Mouse (Mus musculus) macrophage (primary cell): Measurements from ENCODE around the gene Grid1. TPM values are rescaled to one million over a fixed set of nuclear protein-coding genes. Genes with fewer than 3 reads are reported as not detected.

Experiments used
- H3K27ac ChIP-seq: fragments of 350-480 bp; formaldehyde crosslinking; 2 replicates; pipeline ENCODE4 v1.9.0; 2021
- H3K36me3 ChIP-seq: fragments of 350-480 bp; formaldehyde crosslinking; 2 replicates; pipeline ENCODE4 v1.9.0; 2021; ENCODE audit errors: inconsistent target
- H3K4me3 ChIP-seq: fragments of 350-480 bp; formaldehyde crosslinking; 2 replicates; pipeline ENCODE4 v1.9.0; 2021; ENCODE audit errors: inconsistent target
- H3K79me2 ChIP-seq: fragments of 350-480 bp; formaldehyde crosslinking; 2 replicates; pipeline ENCODE4 v1.9.0; 2021; ENCODE audit errors: inconsistent target
- WGBS: methylation state at CpG from one replicate; pipeline ENCODE4 v1.1.7; 2026; ENCODE audit warnings: inconsistent platforms; ENCODE audit not compliant: missing documents; 5-methylcytosine and 5-hydroxymethylcytosine counted together
- polyA plus RNA-seq: library from polyadenylated mRNA; stranded (reverse); fragments of 250-400 nt; gene quantifications from 3 replicates; pipeline ENCODE4 v1.2.4, GENCODE M21; 2018; ENCODE audit warnings: inconsistent platforms

Gene Grid1
- polyA plus RNA-seq, 1 experiment from 2014 or later = not detected

- H3K4me3 ChIP-seq = no peak overlapping the region
- no peaks in the 10 kb centered on the region for H3K36me3 ChIP-seq
- no peaks in the 10 kb centered on the region for H3K79me2 ChIP-seq
- H3K27ac ChIP-seq = no peak overlapping the region
- 67% methylated on average over 2 of the region's 2 CpGs for WGBS
Measured at GRCm38 (mm10) chr14:35113276-35113645, 293.4 kb downstream of the Grid1 start.

DNA sequence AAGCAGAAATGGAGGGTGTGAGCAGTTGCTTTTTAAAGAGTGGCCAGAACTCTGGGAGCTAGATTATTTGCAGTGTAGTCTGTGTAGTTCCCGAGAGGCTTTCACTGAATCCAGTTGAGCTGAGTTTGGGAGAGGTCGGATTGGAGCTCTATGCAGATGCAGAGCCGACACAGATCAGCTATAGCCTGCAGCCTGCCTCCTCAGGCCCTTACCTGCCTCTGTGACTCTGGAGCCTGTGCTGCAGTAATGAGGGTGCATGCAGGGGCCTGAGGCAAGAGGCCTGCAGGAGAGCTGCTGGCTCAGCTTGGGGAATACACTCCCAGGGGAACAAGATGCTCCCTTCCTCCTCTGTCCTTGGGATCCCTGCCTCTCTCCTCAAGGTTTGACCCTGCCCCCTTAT is 296.0 kb downstream of the Grid1 start:
- H3K36me3 ChIP-seq = no peaks in the 10 kb centered on the region
- no peak overlapping the region for H3K4me3 ChIP-seq
- no peak overlapping the region for H3K27ac ChIP-seq
- H3K79me2 ChIP-seq = no peaks in the 10 kb centered on the region
- 64% methylated on average over 3 of the region's 3 CpGs for WGBS

DNA sequence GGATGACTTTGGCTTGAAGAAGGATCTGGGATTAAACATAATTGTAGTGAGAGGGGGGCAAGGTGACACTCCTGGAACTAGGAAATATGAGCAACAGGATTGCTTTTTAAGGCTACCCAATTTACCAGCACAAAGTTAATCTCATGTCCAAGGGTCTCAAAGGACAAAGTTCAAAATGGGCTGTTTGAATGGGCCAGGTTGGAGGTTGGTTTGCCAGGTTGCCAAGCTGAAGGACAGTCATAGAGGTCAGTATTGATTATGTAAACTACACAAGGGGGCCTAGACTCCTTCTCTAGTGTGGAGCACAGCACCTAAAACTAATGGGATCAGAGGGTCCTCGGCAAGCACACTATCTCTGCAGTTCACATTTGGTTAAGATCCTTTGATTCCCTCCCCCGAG is 300.2 kb downstream of the Grid1 start:
- Histone ChIP-seq H3K36me3 (no peaks in the 10 kb centered on the region), H3K27ac (no peak overlapping the region), H3K79me2 (no peaks in the 10 kb centered on the region), H3K4me3 (no peak overlapping the region)
- WGBS = 61% methylated on average over 2 of the region's 2 CpGs

- H3K4me3 ChIP-seq = no peak overlapping the region
- no peaks in the 10 kb centered on the region for H3K36me3 ChIP-seq
- H3K27ac ChIP-seq = no peak overlapping the region
- 92% methylated on average over 4 of the region's 4 CpGs for WGBS
- H3K79me2 ChIP-seq = no peaks in the 10 kb centered on the region
Measured at GRCm38 (mm10) chr14:35120905-35121304, 301.0 kb downstream of the Grid1 start.

GRCm38 (mm10) chr14:35122111-35122510 is 302.2 kb downstream of the Grid1 start:
- H3K27ac ChIP-seq = no peak overlapping the region
- H3K4me3 ChIP-seq = no peak overlapping the region
- H3K79me2 ChIP-seq = no peaks in the 10 kb centered on the region
- no peaks in the 10 kb centered on the region for H3K36me3 ChIP-seq
- WGBS = 28% methylated on average over 3 of the region's 3 CpGs

DNA sequence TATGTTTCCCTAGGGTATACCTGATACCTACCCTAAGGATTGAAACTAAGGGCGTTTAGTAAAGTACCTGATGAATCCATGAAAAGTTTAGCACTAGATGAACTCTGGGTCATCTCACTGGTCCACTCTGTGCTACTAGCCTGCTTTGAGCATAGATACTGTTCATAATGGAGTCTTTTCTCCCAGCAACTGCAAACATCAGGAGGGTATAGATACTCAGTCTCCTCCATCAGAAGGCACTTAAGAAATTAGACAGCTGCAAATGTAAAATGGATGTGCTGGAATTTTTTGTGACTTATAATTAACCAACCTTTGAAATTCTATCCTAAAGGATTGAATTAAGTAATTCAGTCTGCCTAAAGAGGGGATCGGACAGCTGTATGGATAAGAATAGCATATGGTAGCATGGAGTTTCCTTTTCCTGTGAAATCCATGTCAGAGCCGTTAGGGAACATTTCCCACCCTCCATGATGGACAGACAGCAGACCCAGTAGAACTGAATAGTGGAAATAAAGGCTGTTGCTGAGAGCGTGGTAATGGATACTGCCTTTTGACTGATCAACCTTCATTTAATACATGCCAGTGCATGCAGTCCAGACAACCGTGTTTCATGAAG is 303.5 kb downstream of the Grid1 start:
- WGBS = 79% methylated on average over 5 of the region's 5 CpGs
- no peak overlapping the region for H3K27ac ChIP-seq
- H3K4me3 ChIP-seq = no peak overlapping the region
- no peaks in the 10 kb centered on the region for H3K79me2 ChIP-seq
- no peaks in the 10 kb centered on the region for H3K36me3 ChIP-seq

DNA sequence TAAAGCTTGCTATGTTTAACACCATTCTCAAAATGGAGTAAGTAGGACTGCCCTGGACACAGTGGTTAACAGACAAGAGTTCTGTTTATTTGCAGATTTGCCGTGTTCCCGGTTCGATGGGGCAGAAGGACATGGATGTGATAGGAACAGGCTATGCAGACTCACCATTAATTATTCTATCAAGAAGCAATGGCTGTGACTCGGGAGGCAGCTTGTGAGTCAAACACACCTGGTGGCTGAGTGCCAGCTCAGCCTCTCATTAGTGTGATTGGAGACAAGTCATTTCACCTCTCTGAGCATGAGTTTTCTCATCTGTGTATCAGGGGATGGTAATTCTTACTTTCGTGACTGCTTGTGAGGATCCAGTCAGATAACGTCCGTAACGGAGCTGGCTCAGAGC is 307.7 kb downstream of the Grid1 start:
- H3K79me2 ChIP-seq = no peaks in the 10 kb centered on the region
- H3K4me3 ChIP-seq = no peak overlapping the region
- no peak overlapping the region for H3K27ac ChIP-seq
- WGBS = 88% methylated on average over 8 of the region's 8 CpGs
- no peaks in the 10 kb centered on the region for H3K36me3 ChIP-seq

DNA sequence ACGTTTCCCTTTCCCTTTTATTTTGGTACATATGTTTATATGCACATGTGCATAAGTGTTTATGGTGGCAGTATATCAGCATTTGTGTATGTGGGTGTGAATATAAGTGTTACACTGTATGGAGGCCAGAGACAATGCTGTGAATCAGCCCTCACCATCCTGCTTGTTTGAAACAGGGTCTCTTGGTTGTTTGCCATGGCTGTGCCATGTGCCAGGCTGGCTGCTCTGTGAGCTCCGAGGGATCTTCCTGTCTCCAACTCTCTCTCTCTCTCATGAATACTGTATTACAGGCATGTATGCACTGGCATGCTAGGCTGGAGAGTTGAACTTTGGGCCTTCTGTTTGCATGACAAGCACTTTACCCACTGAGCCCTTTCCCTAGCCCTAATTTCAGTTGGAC is 315.1 kb downstream of the Grid1 start:
- WGBS = 92% methylated on average over 2 of the region's 2 CpGs
- Histone ChIP-seq H3K4me3 (no peak overlapping the region), H3K36me3 (no peaks in the 10 kb centered on the region), H3K27ac (no peak overlapping the region), H3K79me2 (no peaks in the 10 kb centered on the region)

DNA sequence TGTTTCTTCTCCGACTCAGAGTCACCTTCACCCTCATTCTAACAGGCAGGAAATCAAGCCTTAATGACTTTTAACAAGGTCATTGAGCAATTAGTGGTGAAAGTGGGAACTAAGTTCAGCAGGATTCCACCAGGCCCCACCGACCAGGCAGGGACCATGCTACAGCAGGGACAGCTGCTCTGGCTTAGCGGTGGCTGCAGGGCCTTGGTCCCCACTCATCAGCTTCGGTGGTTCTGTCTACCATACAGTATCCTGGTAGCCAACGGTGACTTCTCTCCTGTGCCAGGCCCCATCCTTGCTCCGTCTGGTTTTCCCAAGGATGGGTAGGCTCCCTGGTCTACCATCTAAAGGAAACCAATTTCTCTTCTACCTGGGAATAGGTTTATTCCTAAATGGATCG is 318.2 kb downstream of the Grid1 start:
- Histone ChIP-seq H3K27ac (no peak overlapping the region), H3K36me3 (no peaks in the 10 kb centered on the region), H3K4me3 (no peak overlapping the region), H3K79me2 (no peaks in the 10 kb centered on the region)
- WGBS = 72% methylated on average over 7 of the region's 7 CpGs

DNA sequence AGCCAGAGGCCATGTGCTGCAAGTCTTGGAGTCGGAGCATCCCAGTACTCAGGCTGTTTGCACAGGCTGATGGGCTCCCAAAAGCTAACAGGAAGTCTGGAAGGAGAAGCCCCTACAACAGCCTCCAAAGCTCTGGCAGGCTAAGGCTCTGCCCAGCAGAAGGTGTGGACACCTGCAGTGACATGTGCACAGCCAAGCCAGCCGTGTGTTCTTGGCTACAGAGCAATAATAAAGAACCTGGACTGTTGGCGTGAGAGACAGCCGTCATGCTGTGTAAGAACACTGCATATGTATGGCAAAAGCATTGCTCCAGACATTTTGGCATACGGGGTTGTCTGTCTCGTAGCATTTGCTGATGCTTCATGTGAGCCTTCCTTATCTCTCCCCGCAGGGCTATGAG is 319.9 kb downstream of the Grid1 start:
- H3K4me3 ChIP-seq = no peak overlapping the region
- H3K36me3 ChIP-seq = no peaks in the 10 kb centered on the region
- H3K27ac ChIP-seq = no peak overlapping the region
- no peaks in the 10 kb centered on the region for H3K79me2 ChIP-seq
- WGBS = 88% methylated on average over 7 of the region's 7 CpGs

- WGBS = 94% methylated on average over 3 of the region's 3 CpGs
- H3K79me2 ChIP-seq = no peaks in the 10 kb centered on the region
- H3K4me3 ChIP-seq = no peak overlapping the region
- H3K36me3 ChIP-seq = no peaks in the 10 kb centered on the region
- H3K27ac ChIP-seq = no peak overlapping the region
Measured at GRCm38 (mm10) chr14:35152450-35152849, 332.5 kb downstream of the Grid1 start.

DNA sequence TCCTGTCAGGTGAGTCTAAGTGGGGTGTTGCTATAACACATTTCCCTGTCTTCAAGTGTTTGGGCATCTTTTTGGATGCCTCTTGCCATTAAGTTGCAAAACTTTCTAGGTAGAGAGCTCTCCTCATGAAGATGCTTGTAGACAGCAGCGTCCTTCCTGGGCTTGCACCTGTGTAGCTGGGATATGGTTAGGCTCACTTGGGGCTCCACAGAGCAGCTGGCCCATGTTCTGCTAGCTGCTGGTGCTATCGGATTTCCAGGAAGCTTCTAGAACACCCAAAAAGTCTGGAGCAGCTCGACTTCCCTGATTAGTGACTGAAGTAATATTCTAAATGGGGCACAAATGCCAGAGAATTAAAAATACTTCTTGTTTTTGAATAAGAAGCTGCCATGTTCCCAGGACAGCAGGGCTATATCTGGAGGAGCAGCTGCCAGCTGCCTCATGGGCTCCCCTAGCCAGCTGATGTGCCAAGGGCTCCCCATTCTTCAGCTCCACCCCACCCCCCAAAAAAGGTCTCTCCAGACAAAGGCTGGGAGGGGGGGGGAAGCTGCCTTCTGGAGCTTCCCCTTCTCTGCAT is 333.9 kb downstream of the Grid1 start:
- H3K4me3 ChIP-seq = no peak overlapping the region
- WGBS = 53% methylated on average over 3 of the region's 3 CpGs
- no peak overlapping the region for H3K27ac ChIP-seq
- H3K36me3 ChIP-seq = no peaks in the 10 kb centered on the region
- H3K79me2 ChIP-seq = no peaks in the 10 kb centered on the region

GRCm38 (mm10) chr14:35154364-35154763 is 334.5 kb downstream of the Grid1 start:
- Histone ChIP-seq H3K4me3 (no peak overlapping the region), H3K79me2 (no peaks in the 10 kb centered on the region), H3K27ac (no peak overlapping the region), H3K36me3 (no peaks in the 10 kb centered on the region)
- WGBS = 48% methylated on average over 3 of the region's 3 CpGs

GRCm38 (mm10) chr14:35157069-35157655 is 337.3 kb downstream of the Grid1 start:
- 86% methylated on average over 7 of the region's 7 CpGs for WGBS
- H3K27ac ChIP-seq = no peak overlapping the region
- H3K36me3 ChIP-seq = no peaks in the 10 kb centered on the region
- no peak overlapping the region for H3K4me3 ChIP-seq
- no peaks in the 10 kb centered on the region for H3K79me2 ChIP-seq

DNA sequence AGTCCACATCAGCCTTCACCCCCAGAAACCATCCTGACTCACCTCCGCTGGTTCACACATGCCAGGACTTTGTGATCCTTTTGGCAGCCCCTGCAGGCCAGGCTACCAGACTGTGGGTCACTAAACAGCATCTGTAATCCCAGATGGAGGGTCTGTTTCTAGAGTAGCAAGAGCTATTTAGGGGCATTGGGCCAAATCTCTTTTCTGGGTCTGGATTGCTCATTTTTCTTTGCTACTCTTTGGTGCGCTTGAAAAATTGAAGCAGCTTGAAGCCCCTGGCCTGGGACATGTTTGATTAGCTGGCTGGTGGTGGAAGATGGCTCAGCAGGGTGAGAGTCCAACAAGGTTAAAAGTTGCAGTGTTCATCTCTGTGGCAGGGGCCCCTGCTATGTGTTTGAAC is 339.4 kb downstream of the Grid1 start:
- no peaks in the 10 kb centered on the region for H3K36me3 ChIP-seq
- 85% methylated on average over 2 of the region's 2 CpGs for WGBS
- H3K79me2 ChIP-seq = no peaks in the 10 kb centered on the region
- H3K4me3 ChIP-seq = no peak overlapping the region
- H3K27ac ChIP-seq = no peak overlapping the region

- Histone ChIP-seq H3K27ac (no peak overlapping the region), H3K4me3 (no peak overlapping the region), H3K36me3 (no peaks in the 10 kb centered on the region), H3K79me2 (no peaks in the 10 kb centered on the region)
- WGBS = 76% methylated on average over 2 of the region's 2 CpGs
Measured at GRCm38 (mm10) chr14:35167451-35167850, 347.5 kb downstream of the Grid1 start.
